Mouse (Mus musculus) CH12.LX (cell line): ENCODE measurements around the gene Gimap7. TPM values are rescaled to one million over a fixed set of nuclear protein-coding genes. Genes with fewer than 3 reads are reported as not detected.
A peak's percentile ranks its signal among the peaks of the same experiment; 100 is the strongest.

ENCODE experiments used
- DNase-seq: peaks from one replicate; pipeline ENCODE4 v3.0.0-alpha.2; 2013; ENCODE audit errors: extremely low read depth
- H3K27ac ChIP-seq: 2 replicates; pipeline ENCODE4 v1.5.1; 2012; ENCODE audit warnings: low read depth, mild to moderate bottlenecking, control low read depth, moderate library complexity; ENCODE audit not compliant: insufficient read depth
- H3K27me3 ChIP-seq: replicated peaks from 2 replicates; pipeline ENCODE3; 2012; ENCODE audit warnings: inconsistent platforms
- H3K36me3 ChIP-seq, 2 experiments: replicated peaks in 1 of 2; 2 replicates each; pipeline versions ENCODE3 to v1.6.1; 2012; ENCODE audit warnings: inconsistent platforms in 1 of 2, low read length in 1 of 2, mild to moderate bottlenecking in 1 of 2, mixed read lengths in 1 of 2, moderate library complexity in 1 of 2; ENCODE audit not compliant: control insufficient read depth in 1 of 2, insufficient read depth in 1 of 2
- H3K4me1 ChIP-seq, 2 experiments: 2 replicates each; pipeline ENCODE4 v1.6.1; 2012; ENCODE audit warnings: inconsistent platforms in 1 of 2, moderate library complexity in 1 of 2; ENCODE audit not compliant: insufficient read depth in 2 of 2, control insufficient read depth in 1 of 2
- H3K4me2 ChIP-seq: 2 replicates; pipeline ENCODE4 v1.6.1; 2012; ENCODE audit warnings: low read depth, mild to moderate bottlenecking, control low read depth; ENCODE audit not compliant: poor library complexity, insufficient read depth, severe bottlenecking
- H3K4me3 ChIP-seq, 3 experiments: fragments of 150-350 bp in 1 of 3; sonication (generic) in 1 of 3; replicated peaks in 1 of 3; 2 replicates each; pipeline versions ENCODE3 to v1.5.1; 2011 to 2012; ENCODE audit warnings: low read depth in 2 of 3, low read length in 2 of 3, mild to moderate bottlenecking in 2 of 3, moderate library complexity in 2 of 3, control low read depth in 1 of 3, improper control_type of control experiment in 1 of 3, inconsistent platforms in 1 of 3, mixed read lengths in 1 of 3; ENCODE audit not compliant: poor library complexity in 1 of 3
- H3K79me2 ChIP-seq: replicated peaks from 2 replicates; pipeline ENCODE4 v1.6.1; 2012; ENCODE audit warnings: mild to moderate bottlenecking, moderate library complexity; ENCODE audit not compliant: control insufficient read depth, poor library complexity, insufficient read depth, severe bottlenecking; ENCODE audit errors: extremely low read depth
- H3K9ac ChIP-seq: 2 replicates; pipeline ENCODE4 v1.6.1; 2012; ENCODE audit warnings: low read depth, mild to moderate bottlenecking, control low read depth, moderate library complexity; ENCODE audit not compliant: insufficient read depth
- H3K9me3 ChIP-seq: replicated peaks from 2 replicates; pipeline ENCODE3; 2012; ENCODE audit warnings: low read length, inconsistent platforms, mixed read lengths
- CHD1 ChIP-seq: IDR thresholded peaks from 2 replicates; pipeline ENCODE4 v1.6.1; 2012; ENCODE audit warnings: low read depth, low read length, improper control_type of control experiment, inconsistent platforms
- CTCF ChIP-seq, 2 experiments: IDR thresholded peaks in 1 of 2; conservative IDR thresholded peaks in 1 of 2; 2 replicates each; pipeline ENCODE4 v1.5.1; 2011 to 2012; ENCODE audit warnings: low read depth in 2 of 2, low read length in 2 of 2, improper control_type of control experiment in 1 of 2, inconsistent platforms in 1 of 2, mild to moderate bottlenecking in 1 of 2, moderate library complexity in 1 of 2
- E2F4 ChIP-seq: IDR thresholded peaks from 2 replicates; pipeline ENCODE4 v1.6.1; 2011; ENCODE audit warnings: low read depth, low read length, improper control_type of control experiment; ENCODE audit not compliant: insufficient replicate concordance
- ELF1 ChIP-seq: IDR thresholded peaks from 2 replicates; pipeline ENCODE4 v1.6.1; 2014; ENCODE audit warnings: low read depth, mild to moderate bottlenecking, inconsistent platforms, low read length, improper control_type of control experiment
- EP300 ChIP-seq: IDR thresholded peaks from 2 replicates; pipeline ENCODE4 v1.6.1; 2011; ENCODE audit warnings: low read length, improper control_type of control experiment
- IRF4 ChIP-seq: IDR thresholded peaks from 2 replicates; pipeline ENCODE4 v1.6.1; 2014; ENCODE audit warnings: low read depth, mild to moderate bottlenecking, inconsistent platforms, low read length, improper control_type of control experiment
- JUN ChIP-seq: IDR thresholded peaks from 2 replicates; pipeline ENCODE4 v1.6.1; 2011; ENCODE audit warnings: low read depth, mild to moderate bottlenecking, low read length, improper control_type of control experiment, moderate library complexity; ENCODE audit not compliant: insufficient read depth
- MAX ChIP-seq: IDR thresholded peaks from 2 replicates; pipeline ENCODE4 v1.6.1; 2011; ENCODE audit warnings: low read length, improper control_type of control experiment
- MAZ ChIP-seq: IDR thresholded peaks from 2 replicates; pipeline ENCODE4 v1.6.1; 2012; ENCODE audit warnings: low read depth, mild to moderate bottlenecking, inconsistent platforms, low read length, improper control_type of control experiment, moderate library complexity
- NRF1 ChIP-seq: IDR thresholded peaks from 2 replicates; pipeline ENCODE4 v1.6.1; 2014; ENCODE audit warnings: low read depth, mild to moderate bottlenecking, inconsistent platforms, low read length, improper control_type of control experiment, moderate library complexity
- PAX5 ChIP-seq: IDR thresholded peaks from 2 replicates; pipeline ENCODE4 v1.6.1; 2012; ENCODE audit warnings: low read length, inconsistent platforms, mixed read lengths
- POLR2A ChIP-seq: IDR thresholded peaks from 2 replicates; pipeline ENCODE4 v1.6.1; 2011; ENCODE audit warnings: low read depth, mild to moderate bottlenecking, improper control_type of control experiment, low read length
- RCOR1 ChIP-seq: conservative IDR thresholded peaks from 2 replicates; pipeline ENCODE4 v1.6.1; 2012; ENCODE audit warnings: low read depth, mild to moderate bottlenecking, inconsistent platforms, low read length, improper control_type of control experiment
- SIN3A ChIP-seq: IDR thresholded peaks from 2 replicates; pipeline ENCODE4 v1.6.1; 2012; ENCODE audit warnings: low read length, improper control_type of control experiment, inconsistent platforms
- SMC3 ChIP-seq: IDR thresholded peaks from 2 replicates; pipeline ENCODE4 v1.6.1; 2011; ENCODE audit warnings: low read depth, low read length, improper control_type of control experiment
- USF2 ChIP-seq: conservative IDR thresholded peaks from 2 replicates; pipeline ENCODE4 v1.6.1; 2011; ENCODE audit warnings: low read depth, low read length, improper control_type of control experiment
- ZNF384 ChIP-seq: IDR thresholded peaks from 2 replicates; pipeline ENCODE4 v1.6.1; 2012; ENCODE audit warnings: low read depth, low read length, improper control_type of control experiment, inconsistent platforms
- dilution Hi-C: fragments of 300-500 bp; cut with MboI; formaldehyde crosslinking; loops from 2 replicates; pipeline ENCODE4 v1.14.3; 2020; ENCODE audit warnings: low sequenced_read_pairs; ENCODE audit not compliant: extremely low pct_unique_long_range_greater_than_20kb, extremely low pct_ligation_motif_present
- in situ Hi-C: fragments of 300-500 bp; cut with MboI; formaldehyde crosslinking; loops from 3 replicates; pipeline ENCODE4 v1.14.3; 2019; ENCODE audit warnings: low sequenced_read_pairs, low pct_ligation_motif_present, low pct_unique_long_range_greater_than_20kb, mixed read lengths
- polyA plus RNA-seq: library from polyadenylated mRNA; unstranded; fragments of >175 nt; gene quantifications from 2 replicates; pipeline ENCODE4 v1.2.1, GENCODE M21; 2012; ENCODE audit warnings: low read depth; ENCODE audit not compliant: insufficient read length
- total RNA-seq, 2 experiments: library from RNA; depleted of rRNA; stranded (reverse); fragments of 300-350 nt in 1 of 2; fragments of >200 nt in 1 of 2; gene quantifications; 2 replicates each; pipeline ENCODE4 v1.2.3; 2012 to 2014

The Gimap7 gene
- total and polyA plus RNA-seq, 3 experiments: 4.2 to 14.5 (median 7.0) TPM

- TF ChIP-seq USF2 (no peak; the same call in 1 of the 2 replicates), NRF1 (no peak), MAZ (no peak), SIN3A (peak; percentile 50; the same call in 1 of the 2 replicates), POLR2A (peak; percentile 45), EP300 (peak; percentile 92), PAX5 (no peak)
Observed at GRCm38 (mm10) chr6:48692962-48693361, 25.5 kb upstream of the Gimap7 start (continued).

GRCm38 (mm10) chr6:48696830-48697554, 21.4 kb upstream of the Gimap7 start:
- peaks cover 29 to 69% of the 10 kb centered on the region in 2 experiments for H3K4me1 ChIP-seq
- peaks cover 26 to 50% of the 10 kb centered on the region in 2 experiments for H3K36me3 ChIP-seq
- dilution Hi-C loops: no loop called here
- peaks cover 33% of the 10 kb centered on the region for H3K9me3 ChIP-seq
- H3K9ac ChIP-seq: no peak overlapping the region
- in situ Hi-C loops: no loop called here
- no peak overlapping the region for H3K4me2 ChIP-seq
- TF ChIP-seq ZNF384 (no peak), IRF4 (no peak), E2F4 (no peak), CHD1 (no peak), MAZ (no peak)
- no peaks in the 10 kb centered on the region for H3K27me3 ChIP-seq
- H3K79me2 ChIP-seq: peaks cover 3% of the 10 kb centered on the region
- H3K4me3 ChIP-seq: no peak overlapping the region
- no peak for DNase-seq
- peak overlapping the region; percentile 37; the same call in 1 of the 2 replicates for H3K27ac ChIP-seq

GRCm38 (mm10) chr6:48697555-48697930, 20.9 kb upstream of the Gimap7 start:
- DNase-seq: no peak
- H3K27me3 ChIP-seq: no peaks in the 10 kb centered on the region
- TF ChIP-seq SMC3: no peak
- no peak for TF ChIP-seq JUN
- no peak for TF ChIP-seq CHD1
- TF ChIP-seq CTCF (conservative IDR thresholded peaks at IDR 0.05 in 1 of 2, IDR thresholded peaks at IDR 0.05 in 1 of 2; ENCODE audit: low read depth in 2 of 2, low read length in 2 of 2): no peak
- no peak for TF ChIP-seq EP300
- TF ChIP-seq POLR2A: no peak
- no peak for TF ChIP-seq RCOR1
- no peak for TF ChIP-seq ELF1
- TF ChIP-seq MAX: no peak
- H3K4me2 ChIP-seq: no peak overlapping the region
- H3K9me3 ChIP-seq: peaks cover 33% of the 10 kb centered on the region
- H3K36me3 ChIP-seq: peaks cover 28 to 52% of the 10 kb centered on the region in 2 experiments
- in situ Hi-C loops (no loop called here), dilution Hi-C loops (no loop called here)
- peak overlapping the region; percentile 37; the same call in 1 of the 2 replicates for H3K27ac ChIP-seq
- no peak overlapping the region for H3K9ac ChIP-seq
- H3K4me3 ChIP-seq: no peak overlapping the region
- H3K79me2 ChIP-seq: no peaks in the 10 kb centered on the region; the same call in 1 of the 2 replicates
- H3K4me1 ChIP-seq: peaks cover 30 to 70% of the 10 kb centered on the region in 2 experiments
